Mouse (Mus musculus): ENCODE results near the gene Pde1c. TPM values are rescaled to one million over a fixed set of nuclear protein-coding genes. Genes with fewer than 3 reads are reported as not detected.
A peak's percentile ranks its signal among the peaks of the same experiment; 100 is the strongest.

Pde1c gene
- polyA plus RNA-seq, 1 experiment from 2014 or later: 13.5 TPM

- no peak overlapping the region for H3K4me2 ChIP-seq (ENCODE audit: low read depth, low read length)
- ATAC-seq (ENCODE audit: low read depth): no peak
- H3K36me3 ChIP-seq (ENCODE audit: control insufficient read depth, insufficient read depth, low read length): no peaks in the 10 kb centered on the region
- no peaks in the 10 kb centered on the region for H3K4me1 ChIP-seq (ENCODE audit: control insufficient read depth, insufficient read depth, low read length)
- H3K9ac ChIP-seq (replicated peaks; ENCODE audit: low read depth, low read length): no peak overlapping the region
- H3K4me3 ChIP-seq (ENCODE audit: low read depth, low read length): no peak overlapping the region
- no peaks in the 10 kb centered on the region for H3K27me3 ChIP-seq (ENCODE audit: control insufficient read depth, insufficient read depth, low read length)
- H3K9me3 ChIP-seq (ENCODE audit: control insufficient read depth, low read length): no peaks in the 10 kb centered on the region
- WGBS: 95% methylated on average over 3 of the region's 3 CpGs
- H3K27ac ChIP-seq (ENCODE audit: low read depth, low read length): no peak overlapping the region
Observed at GRCm38 (mm10) chr6:56156836-56157235, 412.1 kb downstream of the Pde1c start.

GRCm38 (mm10) chr6:56130493-56131159 lies 438.3 kb downstream of the Pde1c start:
- Histone ChIP-seq H3K27me3 (ENCODE audit: control insufficient read depth, insufficient read depth, low read length) (no peaks in the 10 kb centered on the region), H3K9me3 (ENCODE audit: control insufficient read depth, low read length) (no peaks in the 10 kb centered on the region), H3K9ac (replicated peaks; ENCODE audit: low read depth, low read length) (no peak overlapping the region), H3K36me3 (ENCODE audit: control insufficient read depth, insufficient read depth, low read length) (no peaks in the 10 kb centered on the region), H3K4me1 (ENCODE audit: control insufficient read depth, insufficient read depth, low read length) (no peaks in the 10 kb centered on the region), H3K4me2 (ENCODE audit: low read depth, low read length) (no peak overlapping the region), H3K4me3 (ENCODE audit: low read depth, low read length) (no peak overlapping the region), H3K27ac (ENCODE audit: low read depth, low read length) (no peak overlapping the region)
- ATAC-seq (ENCODE audit: low read depth): no peak
- 84% methylated on average over 3 of the region's 3 CpGs for whole genome bisulfite sequencing

GRCm38 (mm10) chr6:56099520-56100101 lies 469.3 kb downstream of the Pde1c start:
- H3K36me3 ChIP-seq (ENCODE audit: control insufficient read depth, insufficient read depth, low read length): no peaks in the 10 kb centered on the region
- H3K4me2 ChIP-seq (ENCODE audit: low read depth, low read length): no peak overlapping the region
- H3K4me3 ChIP-seq (ENCODE audit: low read depth, low read length): no peak overlapping the region
- no peaks in the 10 kb centered on the region for H3K27me3 ChIP-seq (ENCODE audit: control insufficient read depth, insufficient read depth, low read length)
- no peaks in the 10 kb centered on the region for H3K4me1 ChIP-seq (ENCODE audit: control insufficient read depth, insufficient read depth, low read length)
- no peak overlapping the region for H3K27ac ChIP-seq (ENCODE audit: low read depth, low read length)
- 87% methylated on average over 2 of the region's 2 CpGs for WGBS
- H3K9ac ChIP-seq (replicated peaks; ENCODE audit: low read depth, low read length): no peak overlapping the region
- H3K9me3 ChIP-seq (ENCODE audit: control insufficient read depth, low read length): peaks cover 3% of the 10 kb centered on the region; the same call in 1 of the 2 replicates
- ATAC-seq (ENCODE audit: low read depth): no peak

GRCm38 (mm10) chr6:56098427-56098826 lies 470.5 kb downstream of the Pde1c start:
- WGBS: 60% methylated on average over 5 of the region's 5 CpGs
- Histone ChIP-seq H3K4me2 (ENCODE audit: low read depth, low read length) (no peak overlapping the region), H3K9me3 (ENCODE audit: control insufficient read depth, low read length) (peaks cover 3% of the 10 kb centered on the region; the same call in 1 of the 2 replicates), H3K4me1 (ENCODE audit: control insufficient read depth, insufficient read depth, low read length) (no peaks in the 10 kb centered on the region), H3K9ac (replicated peaks; ENCODE audit: low read depth, low read length) (no peak overlapping the region), H3K36me3 (ENCODE audit: control insufficient read depth, insufficient read depth, low read length) (no peaks in the 10 kb centered on the region), H3K27ac (ENCODE audit: low read depth, low read length) (no peak overlapping the region), H3K4me3 (ENCODE audit: low read depth, low read length) (no peak overlapping the region), H3K27me3 (ENCODE audit: control insufficient read depth, insufficient read depth, low read length) (no peaks in the 10 kb centered on the region)
- ATAC-seq (ENCODE audit: low read depth): peak; percentile 49; the same call in 1 of the 2 replicates

- H3K9ac ChIP-seq (replicated peaks; ENCODE audit: low read depth, low read length): no peak overlapping the region
- H3K4me2 ChIP-seq (ENCODE audit: low read depth, low read length): no peak overlapping the region
- no peak overlapping the region for H3K27ac ChIP-seq (ENCODE audit: low read depth, low read length)
- no peaks in the 10 kb centered on the region for H3K36me3 ChIP-seq (ENCODE audit: control insufficient read depth, insufficient read depth, low read length)
- no peaks in the 10 kb centered on the region; the same call in 1 of the 2 replicates for H3K27me3 ChIP-seq (ENCODE audit: control insufficient read depth, insufficient read depth, low read length)
- peak; percentile 72 for ATAC-seq (ENCODE audit: low read depth)
- WGBS: 29% methylated on average over 4 of the region's 4 CpGs
- H3K9me3 ChIP-seq (ENCODE audit: control insufficient read depth, low read length): no peaks in the 10 kb centered on the region
- H3K4me3 ChIP-seq (ENCODE audit: low read depth, low read length): no peak overlapping the region
- H3K4me1 ChIP-seq (ENCODE audit: control insufficient read depth, insufficient read depth, low read length): no peaks in the 10 kb centered on the region
Observed at GRCm38 (mm10) chr6:56076378-56076805, 492.5 kb downstream of the Pde1c start.

- H3K9ac ChIP-seq (replicated peaks; ENCODE audit: low read depth, low read length): no peak overlapping the region
Observed at GRCm38 (mm10) chr6:56068516-56068915, 500.4 kb downstream of the Pde1c start.

GRCm38 (mm10) chr6:56066632-56067282 lies 502.1 kb downstream of the Pde1c start:
- ATAC-seq (ENCODE audit: low read depth): peak; percentile 89
- 41% methylated on average over 5 of the region's 5 CpGs for WGBS
- Histone ChIP-seq H3K4me1 (ENCODE audit: control insufficient read depth, insufficient read depth, low read length) (no peaks in the 10 kb centered on the region), H3K27me3 (ENCODE audit: control insufficient read depth, insufficient read depth, low read length) (no peaks in the 10 kb centered on the region), H3K36me3 (ENCODE audit: control insufficient read depth, insufficient read depth, low read length) (no peaks in the 10 kb centered on the region), H3K27ac (ENCODE audit: low read depth, low read length) (no peak overlapping the region), H3K4me2 (ENCODE audit: low read depth, low read length) (no peak overlapping the region), H3K9ac (replicated peaks; ENCODE audit: low read depth, low read length) (no peak overlapping the region), H3K9me3 (ENCODE audit: control insufficient read depth, low read length) (no peaks in the 10 kb centered on the region), H3K4me3 (ENCODE audit: low read depth, low read length) (no peak overlapping the region)

More at GRCm38 (mm10) chr6:56068516-56068915, 500.4 kb downstream of the Pde1c start:
- H3K4me1 ChIP-seq (ENCODE audit: control insufficient read depth, insufficient read depth, low read length): no peaks in the 10 kb centered on the region
- no peaks in the 10 kb centered on the region for H3K36me3 ChIP-seq (ENCODE audit: control insufficient read depth, insufficient read depth, low read length)
- no peaks in the 10 kb centered on the region for H3K27me3 ChIP-seq (ENCODE audit: control insufficient read depth, insufficient read depth, low read length)
- H3K4me2 ChIP-seq (ENCODE audit: low read depth, low read length): no peak overlapping the region
- H3K4me3 ChIP-seq (ENCODE audit: low read depth, low read length): no peak overlapping the region
- ATAC-seq (ENCODE audit: low read depth): no peak
- no peak overlapping the region for H3K27ac ChIP-seq (ENCODE audit: low read depth, low read length)
- H3K9me3 ChIP-seq (ENCODE audit: control insufficient read depth, low read length): no peaks in the 10 kb centered on the region

GRCm38 (mm10) chr6:56063736-56064135 lies 505.2 kb downstream of the Pde1c start:
- no peaks in the 10 kb centered on the region for H3K27me3 ChIP-seq (ENCODE audit: control insufficient read depth, insufficient read depth, low read length)
- no peak overlapping the region for H3K4me3 ChIP-seq (ENCODE audit: low read depth, low read length)
- no peaks in the 10 kb centered on the region for H3K36me3 ChIP-seq (ENCODE audit: control insufficient read depth, insufficient read depth, low read length)
- no peak overlapping the region for H3K9ac ChIP-seq (replicated peaks; ENCODE audit: low read depth, low read length)
- H3K27ac ChIP-seq (ENCODE audit: low read depth, low read length): no peak overlapping the region
- no peak for ATAC-seq (ENCODE audit: low read depth)
- H3K4me1 ChIP-seq (ENCODE audit: control insufficient read depth, insufficient read depth, low read length): no peaks in the 10 kb centered on the region
- no peak overlapping the region for H3K4me2 ChIP-seq (ENCODE audit: low read depth, low read length)
- no peaks in the 10 kb centered on the region for H3K9me3 ChIP-seq (ENCODE audit: control insufficient read depth, low read length)

- no peak overlapping the region for H3K4me3 ChIP-seq (ENCODE audit: low read depth, low read length)
- H3K4me2 ChIP-seq (ENCODE audit: low read depth, low read length): no peak overlapping the region
- no peak overlapping the region for H3K9ac ChIP-seq (replicated peaks; ENCODE audit: low read depth, low read length)
- H3K9me3 ChIP-seq (ENCODE audit: control insufficient read depth, low read length): no peaks in the 10 kb centered on the region
- no peak overlapping the region for H3K27ac ChIP-seq (ENCODE audit: low read depth, low read length)
- H3K27me3 ChIP-seq (ENCODE audit: control insufficient read depth, insufficient read depth, low read length): no peaks in the 10 kb centered on the region
- ATAC-seq (ENCODE audit: low read depth): peak; percentile 81; the same call in 1 of the 2 replicates
- 38% methylated on average over 4 of the region's 4 CpGs for WGBS
- no peaks in the 10 kb centered on the region for H3K4me1 ChIP-seq (ENCODE audit: control insufficient read depth, insufficient read depth, low read length)
- no peaks in the 10 kb centered on the region for H3K36me3 ChIP-seq (ENCODE audit: control insufficient read depth, insufficient read depth, low read length)
Observed at GRCm38 (mm10) chr6:56049104-56049503, 519.8 kb downstream of the Pde1c start.

All from neural tube, embryonic 14.5 days (tissue).